Mouse (Mus musculus) liver, adult 2 months (tissue): ENCODE data around the gene Smg6.

Source experiments
- CTCF ChIP-seq: fragments of 200-500 bp; IDR thresholded peaks from 2 replicates; pipeline ENCODE4 v1.5.1; 2011; ENCODE audit warnings: low read depth, low read length, control low read depth
- POLR2A ChIP-seq: fragments of 200-500 bp; IDR thresholded peaks from 2 replicates; pipeline ENCODE4 v1.6.1; 2011; ENCODE audit warnings: low read length, control low read depth; ENCODE audit not compliant: insufficient read depth; ENCODE audit errors: extremely low read depth

- no peak for TF ChIP-seq CTCF
- no peak for TF ChIP-seq POLR2A
These were observed 213.7 kb downstream of the Smg6 start for GRCm38 (mm10) chr11:75139122-75139963.
